Mouse (Mus musculus): ENCODE data around the gene Opcml. TPM values are rescaled to one million over a fixed set of nuclear protein-coding genes. Genes with fewer than 3 reads are reported as not detected.

The Opcml gene
- polyA plus RNA-seq, 1 experiment from 2014 or later: 9.4 TPM

DNA sequence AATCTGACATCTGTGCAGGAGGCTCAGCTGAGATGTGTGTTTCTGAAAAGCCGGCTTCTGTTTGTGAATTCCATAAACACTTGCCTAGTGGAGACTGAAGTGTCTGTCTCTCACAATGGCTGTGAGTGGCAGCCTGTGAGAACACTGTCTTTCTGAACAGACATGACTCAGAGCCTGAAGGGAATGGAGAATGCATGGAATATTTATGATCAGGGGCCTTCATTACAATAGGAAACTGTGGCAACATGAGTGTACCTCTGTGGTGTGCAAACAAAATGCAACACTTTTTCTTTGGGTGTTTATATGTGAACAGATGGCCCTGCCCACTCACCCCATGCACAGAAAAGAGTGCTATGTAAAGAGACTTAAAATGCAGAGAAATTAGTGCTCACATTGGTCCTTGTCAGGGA is 947.9 kb downstream of the Opcml start:
- H3K36me3 ChIP-seq (ENCODE audit: insufficient read depth): no peaks in the 10 kb centered on the region
- 25% methylated on average over 1 of the region's 1 CpGs for WGBS
- no peak for DNase-seq
- no peaks in the 10 kb centered on the region for H3K27me3 ChIP-seq (ENCODE audit: insufficient read depth, low read length)
- H3K4me2 ChIP-seq: no peak overlapping the region
- no peak overlapping the region for H3K9ac ChIP-seq
- no peaks in the 10 kb centered on the region for H3K4me1 ChIP-seq (ENCODE audit: insufficient read depth)
- H3K27ac ChIP-seq (ENCODE audit: low read depth): no peak overlapping the region
- H3K4me3 ChIP-seq (ENCODE audit: low read depth, low read length): no peak overlapping the region
- no peaks in the 10 kb centered on the region for H3K9me3 ChIP-seq (ENCODE audit: low read depth, low read length)
- no peak for TF ChIP-seq CTCF (IDR thresholded peaks at IDR 0.05; ENCODE audit: low read depth)
- no peak for ATAC-seq (ENCODE audit: insufficient read depth)

GRCm38 (mm10) chr9:28744771-28745170 is 954.2 kb downstream of the Opcml start:
- no peak for DNase-seq
- TF ChIP-seq CTCF (IDR thresholded peaks at IDR 0.05; ENCODE audit: low read depth): no peak
- Histone ChIP-seq H3K9ac (no peak overlapping the region), H3K36me3 (ENCODE audit: insufficient read depth) (no peaks in the 10 kb centered on the region), H3K4me2 (no peak overlapping the region), H3K4me3 (ENCODE audit: low read depth, low read length) (no peak overlapping the region), H3K4me1 (ENCODE audit: insufficient read depth) (no peaks in the 10 kb centered on the region), H3K27ac (ENCODE audit: low read depth) (no peak overlapping the region), H3K9me3 (ENCODE audit: low read depth, low read length) (no peaks in the 10 kb centered on the region), H3K27me3 (ENCODE audit: insufficient read depth, low read length) (no peaks in the 10 kb centered on the region)
- no peak for ATAC-seq (ENCODE audit: insufficient read depth)
- WGBS: 67% methylated on average over 3 of the region's 3 CpGs

DNA sequence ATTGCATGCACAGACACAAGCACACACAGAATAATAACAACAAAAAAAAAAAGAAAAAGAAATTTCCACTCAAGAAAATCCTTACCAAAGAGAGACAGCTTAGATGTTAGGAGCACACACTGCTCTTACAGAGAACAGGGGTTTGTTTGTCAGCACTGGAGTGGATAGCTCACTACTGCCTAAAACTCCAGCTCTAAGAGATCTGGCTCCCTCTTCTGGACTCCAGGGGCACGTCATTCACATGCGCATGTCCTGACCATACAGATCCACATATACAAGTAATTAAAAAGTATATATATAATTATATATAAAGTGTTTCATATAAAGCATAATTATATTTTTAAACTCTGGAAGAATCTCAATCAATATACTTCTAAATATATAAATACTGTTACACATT is 958.3 kb downstream of the Opcml start:
- 78% methylated on average over 2 of the region's 2 CpGs for WGBS
- no peak overlapping the region for H3K4me3 ChIP-seq (ENCODE audit: low read depth, low read length)
- H3K4me1 ChIP-seq (ENCODE audit: insufficient read depth): no peaks in the 10 kb centered on the region
- no peaks in the 10 kb centered on the region for H3K27me3 ChIP-seq (ENCODE audit: insufficient read depth, low read length)
- DNase-seq: peak; percentile 46
- peak; percentile 47 for TF ChIP-seq CTCF (IDR thresholded peaks at IDR 0.05; ENCODE audit: low read depth)
- no peak overlapping the region for H3K27ac ChIP-seq (ENCODE audit: low read depth)
- H3K36me3 ChIP-seq (ENCODE audit: insufficient read depth): no peaks in the 10 kb centered on the region
- H3K9me3 ChIP-seq (ENCODE audit: low read depth, low read length): no peaks in the 10 kb centered on the region
- H3K9ac ChIP-seq: no peak overlapping the region
- no peak for ATAC-seq (ENCODE audit: insufficient read depth)
- H3K4me2 ChIP-seq: no peak overlapping the region

- no peak overlapping the region for H3K9ac ChIP-seq
- 75% methylated on average over 5 of the region's 5 CpGs for WGBS
- DNase-seq: no peak
- no peaks in the 10 kb centered on the region for H3K9me3 ChIP-seq (ENCODE audit: low read depth, low read length)
- no peaks in the 10 kb centered on the region for H3K4me1 ChIP-seq (ENCODE audit: insufficient read depth)
- H3K27me3 ChIP-seq (ENCODE audit: insufficient read depth, low read length): no peaks in the 10 kb centered on the region
- H3K36me3 ChIP-seq (ENCODE audit: insufficient read depth): no peaks in the 10 kb centered on the region
- no peak overlapping the region for H3K4me2 ChIP-seq
- TF ChIP-seq CTCF (IDR thresholded peaks at IDR 0.05; ENCODE audit: low read depth): no peak
- no peak overlapping the region for H3K27ac ChIP-seq (ENCODE audit: low read depth)
- no peak for ATAC-seq (ENCODE audit: insufficient read depth)
- no peak overlapping the region for H3K4me3 ChIP-seq (ENCODE audit: low read depth, low read length)
Observed at GRCm38 (mm10) chr9:28752908-28753307, 962.3 kb downstream of the Opcml start.

DNA sequence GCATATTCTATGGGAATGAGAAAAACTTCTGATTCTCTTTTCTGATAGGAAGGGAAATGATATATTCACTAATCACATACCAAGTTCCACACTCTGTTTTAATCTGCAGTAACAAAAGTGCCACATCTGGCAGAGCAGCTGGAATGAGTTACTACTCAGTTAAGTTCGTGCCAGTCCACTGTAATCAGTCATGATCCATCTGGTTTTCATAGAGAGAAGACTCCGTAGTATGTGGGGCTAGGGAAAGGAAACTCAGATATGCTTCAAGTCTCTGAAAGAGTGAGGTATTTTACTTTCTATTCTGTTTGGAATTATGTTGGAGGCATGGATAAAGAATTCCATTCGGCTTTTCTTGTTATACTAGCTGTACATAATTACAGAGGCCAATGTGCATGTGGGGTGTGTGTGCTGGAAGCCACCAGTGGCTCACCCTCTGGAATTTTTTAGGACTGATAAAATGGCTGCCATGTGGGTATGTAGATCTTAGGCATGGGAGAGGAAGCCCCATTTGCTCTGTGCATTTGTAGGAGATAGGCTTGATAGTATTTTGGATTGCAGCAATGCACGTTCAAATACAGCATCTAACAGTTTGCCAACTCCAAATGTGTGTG is 966.4 kb downstream of the Opcml start:
- no peak overlapping the region for H3K4me2 ChIP-seq
- no peaks in the 10 kb centered on the region for H3K27me3 ChIP-seq (ENCODE audit: insufficient read depth, low read length)
- peak; percentile 3 for DNase-seq
- no peak overlapping the region for H3K27ac ChIP-seq (ENCODE audit: low read depth)
- H3K36me3 ChIP-seq (ENCODE audit: insufficient read depth): no peaks in the 10 kb centered on the region
- H3K9ac ChIP-seq: no peak overlapping the region
- H3K4me3 ChIP-seq (ENCODE audit: low read depth, low read length): no peak overlapping the region
- no peaks in the 10 kb centered on the region for H3K4me1 ChIP-seq (ENCODE audit: insufficient read depth)
- 55% methylated on average over 4 of the region's 4 CpGs for WGBS
- no peak for ATAC-seq (ENCODE audit: insufficient read depth)
- TF ChIP-seq CTCF (IDR thresholded peaks at IDR 0.05; ENCODE audit: low read depth): no peak
- no peaks in the 10 kb centered on the region for H3K9me3 ChIP-seq (ENCODE audit: low read depth, low read length)

GRCm38 (mm10) chr9:28761460-28761859 is 970.9 kb downstream of the Opcml start:
- WGBS: 78% methylated on average over 4 of the region's 4 CpGs
- Histone ChIP-seq H3K4me3 (ENCODE audit: low read depth, low read length) (no peak overlapping the region), H3K36me3 (ENCODE audit: insufficient read depth) (no peaks in the 10 kb centered on the region), H3K9ac (no peak overlapping the region), H3K9me3 (ENCODE audit: low read depth, low read length) (no peaks in the 10 kb centered on the region), H3K4me2 (no peak overlapping the region), H3K4me1 (ENCODE audit: insufficient read depth) (no peaks in the 10 kb centered on the region), H3K27ac (ENCODE audit: low read depth) (no peak overlapping the region), H3K27me3 (ENCODE audit: insufficient read depth, low read length) (no peaks in the 10 kb centered on the region)
- TF ChIP-seq CTCF (IDR thresholded peaks at IDR 0.05; ENCODE audit: low read depth): no peak
- DNase-seq: no peak
- ATAC-seq (ENCODE audit: insufficient read depth): no peak

DNA sequence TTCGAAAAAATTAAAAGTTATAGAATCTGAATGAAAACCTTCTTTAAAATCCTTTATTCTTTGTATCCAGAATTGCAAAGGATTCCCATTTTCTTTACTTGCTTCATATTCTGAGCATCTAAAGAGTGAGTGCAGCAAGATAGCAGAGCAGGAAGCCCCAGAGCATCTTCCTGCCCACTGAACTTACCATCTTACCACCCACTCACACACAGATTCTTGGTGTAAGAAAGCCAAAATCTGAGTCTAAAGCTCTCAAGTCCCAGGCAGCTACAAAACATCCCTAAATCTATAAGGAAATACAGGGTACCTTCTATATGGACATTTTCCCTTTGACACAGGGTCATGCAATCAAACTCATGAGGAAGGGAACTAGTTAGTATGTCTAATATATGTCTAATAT is 973.6 kb downstream of the Opcml start:
- Histone ChIP-seq H3K27me3 (ENCODE audit: insufficient read depth, low read length) (no peaks in the 10 kb centered on the region), H3K9me3 (ENCODE audit: low read depth, low read length) (no peaks in the 10 kb centered on the region), H3K4me2 (no peak overlapping the region), H3K4me3 (ENCODE audit: low read depth, low read length) (no peak overlapping the region), H3K27ac (ENCODE audit: low read depth) (no peak overlapping the region), H3K9ac (no peak overlapping the region), H3K4me1 (ENCODE audit: insufficient read depth) (no peaks in the 10 kb centered on the region), H3K36me3 (ENCODE audit: insufficient read depth) (no peaks in the 10 kb centered on the region)
- no peak for TF ChIP-seq CTCF (IDR thresholded peaks at IDR 0.05; ENCODE audit: low read depth)
- WGBS: 91% methylated on average over 1 of the region's 1 CpGs
- ATAC-seq (ENCODE audit: insufficient read depth): no peak
- DNase-seq: no peak

Data from lung, embryonic 14.5 days (tissue).